Mouse (Mus musculus) kidney, adult 2 months (tissue): Measurements from ENCODE around the gene Iqsec1.

Source experiments
- CTCF ChIP-seq: fragments of 200-500 bp; conservative IDR thresholded peaks from 2 replicates; pipeline ENCODE4 v1.5.1; 2011; ENCODE audit warnings: low read depth, mild to moderate bottlenecking, control low read depth, low read length, moderate library complexity, mixed read lengths; ENCODE audit not compliant: insufficient read depth, insufficient read length
- POLR2A ChIP-seq: fragments of 200-500 bp; IDR thresholded peaks from one replicate; pipeline ENCODE4 v1.6.1; 2011; ENCODE audit warnings: low read depth, low read length, control low read depth

DNA sequence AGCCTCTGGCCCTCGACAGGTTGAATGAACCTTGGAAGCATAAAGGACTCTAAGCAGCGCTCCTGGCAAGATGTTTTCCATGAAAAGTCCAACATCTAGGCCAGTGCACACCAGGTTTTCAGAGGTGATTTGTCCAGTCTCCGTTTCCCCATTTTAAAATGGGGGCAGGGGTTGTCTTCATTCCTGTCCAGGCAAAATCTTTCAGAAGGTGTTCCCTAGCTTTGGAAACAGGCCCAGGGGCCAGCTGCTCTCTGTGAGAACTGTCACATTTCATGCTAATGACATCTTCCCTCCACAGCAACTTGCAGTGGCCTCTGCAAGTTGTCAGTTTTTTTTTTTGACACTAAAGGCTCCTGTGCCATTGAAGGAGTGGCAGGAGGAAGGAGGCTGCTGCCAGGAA is 180.4 kb downstream of the Iqsec1 start:
- TF ChIP-seq CTCF (no peak), POLR2A (no peak)
